Mouse (Mus musculus) thymus, postnatal 10 days (tissue): Measurements from ENCODE around the gene Fadd.

Experiments used
- DNase-seq, 2 experiments: peaks; one replicate each; pipeline ENCODE4 v3.0.0; 2021; ENCODE audit warnings: low spot score in 2 of 2

Gene Fadd

DNA sequence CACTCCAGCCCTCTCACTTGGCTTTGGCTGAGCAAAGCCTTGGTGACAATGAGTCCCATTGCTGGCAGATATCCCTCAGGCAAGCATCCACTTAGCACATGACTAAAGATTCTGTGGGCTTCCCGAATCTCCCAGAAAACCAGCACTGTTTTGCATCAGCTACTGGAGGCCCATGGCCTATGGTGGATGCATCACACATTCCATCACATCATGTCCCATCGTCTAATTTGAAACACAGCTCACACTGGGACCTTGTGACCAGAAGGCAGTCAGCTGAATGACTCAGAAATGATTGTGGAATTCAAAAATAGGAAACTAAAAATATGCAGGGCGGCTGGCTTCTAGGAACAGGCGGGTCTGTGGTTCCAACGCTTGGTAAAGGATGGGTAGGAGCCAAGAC is 4.4 kb downstream of the Fadd start:
- DNase-seq, result no peak

GRCm38 (mm10) chr7:144572234-144572633 is 10.0 kb downstream of the Fadd start:
- DNase-seq, result no peak

- no peak for DNase-seq
These were observed 10.7 kb downstream of the Fadd start for GRCm38 (mm10) chr7:144571598-144571997.

GRCm38 (mm10) chr7:144569428-144569827 is 12.8 kb downstream of the Fadd start:
- DNase-seq, result no peak

- no peak for DNase-seq
These were observed 14.2 kb downstream of the Fadd start for GRCm38 (mm10) chr7:144568091-144568490.

DNA sequence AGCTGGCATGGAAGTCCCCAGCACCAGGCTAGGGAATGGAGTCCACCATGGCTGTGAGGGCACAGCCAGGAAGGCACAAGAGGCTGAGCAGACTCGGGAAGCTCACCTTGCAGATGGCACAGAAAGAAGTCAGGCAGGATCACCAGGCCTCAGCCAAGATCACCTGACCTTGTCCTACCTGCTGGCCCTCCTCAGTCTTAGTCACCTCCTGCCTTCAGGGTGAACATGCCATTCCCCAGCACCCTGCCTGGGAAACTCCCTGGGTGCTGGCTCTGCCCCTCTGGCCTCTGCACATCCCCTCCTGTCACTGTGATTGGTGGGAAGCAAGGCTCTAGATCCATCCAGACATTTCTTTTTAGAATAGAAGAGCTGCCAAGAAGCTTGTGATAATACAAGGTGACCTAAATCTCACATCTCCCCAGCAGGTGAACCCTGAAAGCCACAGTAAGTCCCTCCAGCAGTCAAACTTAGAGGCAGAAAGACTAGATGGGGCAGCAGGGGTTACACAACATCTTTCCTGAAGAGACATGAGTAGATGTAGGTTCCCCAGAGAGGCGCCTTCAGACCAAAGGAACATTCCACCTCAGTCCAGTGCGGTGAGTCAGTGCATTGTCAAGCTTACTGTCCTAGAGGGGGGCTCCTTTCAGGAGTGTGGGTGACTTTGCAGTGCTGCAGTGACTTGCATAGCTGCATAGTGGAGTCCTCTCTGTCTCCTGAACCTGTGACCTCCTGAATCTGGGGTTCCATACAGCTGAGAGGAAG is 15.2 kb downstream of the Fadd start:
- DNase-seq, result no peak

GRCm38 (mm10) chr7:144563456-144564155 is 18.7 kb downstream of the Fadd start:
- no peak for DNase-seq

- no peak for DNase-seq
These were observed 20.2 kb downstream of the Fadd start for GRCm38 (mm10) chr7:144562016-144562415.

DNA sequence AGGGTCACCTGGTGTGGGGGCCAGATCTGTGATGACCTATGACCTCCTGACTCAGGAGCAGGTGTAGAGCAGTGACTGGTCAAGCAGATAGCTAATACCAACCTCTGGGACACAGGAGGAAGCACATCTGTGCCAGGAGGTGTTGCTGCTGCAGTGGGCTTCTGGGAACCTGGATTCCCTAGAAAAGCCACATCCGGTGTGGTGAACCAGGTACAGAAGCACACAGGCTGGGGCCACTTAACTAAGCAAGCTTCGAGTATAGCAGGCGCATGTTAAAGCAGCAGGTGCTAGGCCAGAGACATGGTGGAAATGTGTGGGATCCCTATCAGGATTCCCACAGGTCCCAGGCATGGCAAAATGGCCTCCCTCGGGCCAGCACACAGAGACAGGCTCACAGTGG is 21.7 kb downstream of the Fadd start:
- peak; percentile 38 to 40 for DNase-seq

GRCm38 (mm10) chr7:144558552-144558951 is 23.7 kb downstream of the Fadd start:
- DNase-seq, result no peak

DNA sequence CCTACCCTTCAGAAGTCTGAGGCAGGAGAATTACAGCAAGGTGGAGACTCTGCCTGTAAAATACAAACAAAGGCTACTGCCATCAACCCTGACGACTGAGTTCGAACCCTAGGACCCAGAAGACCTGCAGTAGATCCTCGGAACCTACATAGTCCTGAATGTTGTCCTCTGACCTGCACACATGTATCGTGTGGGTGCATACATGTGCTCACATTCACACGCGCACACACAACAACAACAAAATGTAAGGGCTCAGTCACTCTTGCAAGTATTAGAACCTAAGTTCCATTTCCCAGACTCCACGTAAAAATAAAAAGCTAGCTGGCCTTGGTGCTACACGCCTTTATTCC is 28.2 kb downstream of the Fadd start:
- DNase-seq, result no peak

- DNase-seq, result peak; percentile 97 to 100
These were observed 28.8 kb downstream of the Fadd start, which contains the start of gene Ppfia1 for GRCm38 (mm10) chr7:144553237-144554122. TSS of gene Ppfia1 (minus strand) at chr7:144553729.

GRCm38 (mm10) chr7:144552274-144552673 is 30.0 kb downstream of the Fadd start:
- no peak for DNase-seq

DNA sequence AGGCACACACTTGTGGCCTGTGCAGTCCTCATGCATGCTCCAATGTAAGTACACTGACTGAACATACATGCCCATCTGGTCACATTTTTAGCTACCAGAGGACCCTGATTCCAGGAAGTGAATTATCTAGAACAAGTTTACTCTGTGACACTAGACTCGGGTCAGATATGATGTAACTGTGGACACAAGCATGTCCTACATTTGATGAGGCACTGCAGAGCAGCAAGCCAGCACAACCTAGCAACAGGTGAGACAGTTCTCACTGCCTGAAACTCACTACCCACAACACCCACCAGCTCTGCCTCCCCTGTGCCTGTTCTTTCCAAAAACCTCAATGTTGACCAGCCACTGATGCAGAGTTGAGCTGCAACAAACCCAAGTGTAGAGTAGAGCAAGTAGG is 31.5 kb downstream of the Fadd start:
- no peak for DNase-seq

- DNase-seq, result peak in 1 of 2 experiments; percentile 21
These were observed 32.2 kb downstream of the Fadd start for GRCm38 (mm10) chr7:144549904-144550566.

DNA sequence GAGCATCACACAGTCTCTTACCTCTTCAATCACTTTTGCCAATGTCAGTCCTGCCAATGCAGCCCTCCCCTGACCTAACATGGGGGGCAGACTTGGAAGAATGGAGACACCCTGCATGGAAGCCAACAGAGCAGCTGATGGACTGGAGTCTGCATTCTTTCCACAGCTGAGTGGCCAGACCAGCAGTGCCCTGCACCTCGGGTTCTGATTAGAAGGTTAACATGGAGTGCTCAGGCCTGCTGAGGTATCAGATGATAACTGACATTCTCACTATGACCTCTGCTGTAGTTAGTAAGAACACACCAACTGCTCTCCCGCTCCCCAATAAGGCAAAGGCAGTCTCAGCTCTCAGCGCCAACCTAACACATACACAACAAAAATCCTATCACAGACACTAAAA is 37.0 kb downstream of the Fadd start:
- DNase-seq, result no peak

GRCm38 (mm10) chr7:144541351-144541750 is 40.9 kb downstream of the Fadd start:
- no peak for DNase-seq

- DNase-seq, result peak; percentile 62 to 64
These were observed 43.1 kb downstream of the Fadd start for GRCm38 (mm10) chr7:144539146-144539545.

- no peak for DNase-seq
These were observed 44.1 kb downstream of the Fadd start for GRCm38 (mm10) chr7:144538030-144538644.

DNA sequence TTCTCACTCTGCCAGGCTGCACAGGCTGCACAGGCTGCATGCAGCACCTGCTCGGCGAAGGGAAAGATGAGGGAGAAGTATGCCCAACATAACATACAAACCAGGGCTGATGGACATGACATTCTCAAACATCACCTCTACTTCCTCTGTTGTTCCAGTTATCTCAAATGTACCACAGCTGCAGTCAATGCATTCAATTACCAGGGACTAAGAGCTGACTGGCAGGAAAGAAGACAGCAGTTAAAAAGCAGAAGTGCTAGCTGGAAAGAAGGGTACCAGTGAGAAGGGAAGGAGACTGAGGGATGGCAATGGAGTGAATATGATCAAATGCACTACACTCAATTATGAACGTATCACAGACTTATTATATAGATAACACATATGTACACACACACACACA is 45.9 kb downstream of the Fadd start:
- DNase-seq, result no peak

DNA sequence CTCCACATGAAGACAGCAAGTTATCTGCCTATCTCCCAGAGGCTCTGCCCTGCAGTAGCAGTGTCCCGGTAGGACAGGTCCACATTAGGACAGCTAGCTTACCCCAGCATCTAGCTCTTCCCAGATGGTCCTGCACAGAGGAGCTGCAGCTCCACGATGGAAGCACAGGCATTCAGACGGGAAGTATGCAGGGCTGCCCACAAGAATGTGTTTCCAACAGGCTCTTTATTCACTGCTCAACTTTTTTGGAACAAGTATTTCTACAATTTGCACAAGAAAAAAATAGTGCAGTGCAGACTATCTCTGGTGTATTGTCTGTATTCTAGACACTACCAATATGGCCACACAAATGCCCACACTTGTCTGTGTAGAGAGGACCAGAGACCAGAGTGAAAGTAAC is 47.5 kb downstream of the Fadd start:
- no peak for DNase-seq
